Mouse (Mus musculus): ENCODE measurements around the gene Wfikkn2. TPM values are rescaled to one million over a fixed set of nuclear protein-coding genes. Genes with fewer than 3 reads are reported as not detected.

The Wfikkn2 gene
- polyA plus RNA-seq, 1 experiment, result not detected

GRCm38 (mm10) chr11:94212489-94212836 lies 33.3 kb downstream of the Wfikkn2 start:
- H3K4me1 ChIP-seq (ENCODE audit: control insufficient read depth, insufficient read depth, low read length), result peaks cover 15% of the 10 kb centered on the region
- H3K27ac ChIP-seq (ENCODE audit: insufficient read depth, low read depth, low read length), result peak overlapping the region; percentile 60
- TF ChIP-seq POLR2A (IDR thresholded peaks at IDR 0.05; ENCODE audit: borderline replicate concordance, low read depth, low read length), result no peak
- TF ChIP-seq CTCF (IDR thresholded peaks at IDR 0.05; ENCODE audit: low read depth, low read length), result no peak
- H3K4me3 ChIP-seq (ENCODE audit: insufficient read depth, low read length), result peak overlapping the region; percentile 87

GRCm38 (mm10) chr11:94211651-94212488 lies 33.9 kb downstream of the Wfikkn2 start:
- Histone ChIP-seq H3K4me3 (ENCODE audit: insufficient read depth, low read length) (peak overlapping the region; percentile 87), H3K4me1 (ENCODE audit: control insufficient read depth, insufficient read depth, low read length) (peaks cover 21% of the 10 kb centered on the region), H3K27ac (ENCODE audit: insufficient read depth, low read depth, low read length) (peak overlapping the region; percentile 60)
- TF ChIP-seq POLR2A (IDR thresholded peaks at IDR 0.05; ENCODE audit: borderline replicate concordance, low read depth, low read length) (no peak), CTCF (IDR thresholded peaks at IDR 0.05; ENCODE audit: low read depth, low read length) (no peak)

- Histone ChIP-seq H3K4me1 (ENCODE audit: control insufficient read depth, insufficient read depth, low read length) (peaks cover 28% of the 10 kb centered on the region), H3K27ac (ENCODE audit: insufficient read depth, low read depth, low read length) (peak within 1 kb of the TSS; percentile 98), H3K4me3 (ENCODE audit: insufficient read depth, low read length) (peak within 1 kb of the TSS; percentile 87)
- TF ChIP-seq CTCF (IDR thresholded peaks at IDR 0.05; ENCODE audit: low read depth, low read length), result no peak
- peak; percentile 98 for TF ChIP-seq POLR2A (IDR thresholded peaks at IDR 0.05; ENCODE audit: borderline replicate concordance, low read depth, low read length)
Observed at GRCm38 (mm10) chr11:94211124-94211603, 34.6 kb downstream of the Wfikkn2 start, which contains the start of gene Tob1. Tob1 (plus strand) TSS chr11:94211454.

GRCm38 (mm10) chr11:94210191-94211086 lies 35.4 kb downstream of the Wfikkn2 start:
- Histone ChIP-seq H3K27ac (ENCODE audit: insufficient read depth, low read depth, low read length) (peak overlapping the region; percentile 99), H3K4me3 (ENCODE audit: insufficient read depth, low read length) (peak overlapping the region; percentile 69), H3K4me1 (ENCODE audit: control insufficient read depth, insufficient read depth, low read length) (peaks cover 33% of the 10 kb centered on the region)
- TF ChIP-seq POLR2A (IDR thresholded peaks at IDR 0.05; ENCODE audit: borderline replicate concordance, low read depth, low read length) (peak; percentile 54; the same call in 1 of the 2 replicates), CTCF (IDR thresholded peaks at IDR 0.05; ENCODE audit: low read depth, low read length) (no peak)

- Histone ChIP-seq H3K4me1 (ENCODE audit: control insufficient read depth, insufficient read depth, low read length) (peaks cover 36% of the 10 kb centered on the region), H3K4me3 (ENCODE audit: insufficient read depth, low read length) (peak overlapping the region; percentile 63), H3K27ac (ENCODE audit: insufficient read depth, low read depth, low read length) (peak overlapping the region; percentile 99)
- no peak for TF ChIP-seq POLR2A (IDR thresholded peaks at IDR 0.05; ENCODE audit: borderline replicate concordance, low read depth, low read length)
- TF ChIP-seq CTCF (IDR thresholded peaks at IDR 0.05; ENCODE audit: low read depth, low read length), result no peak
Observed at GRCm38 (mm10) chr11:94209695-94210131, 36.1 kb downstream of the Wfikkn2 start.

- Histone ChIP-seq H3K4me1 (ENCODE audit: control insufficient read depth, insufficient read depth, low read length) (peaks cover 36% of the 10 kb centered on the region), H3K27ac (ENCODE audit: insufficient read depth, low read depth, low read length) (peak overlapping the region; percentile 99), H3K4me3 (ENCODE audit: insufficient read depth, low read length) (no peak overlapping the region)
- TF ChIP-seq POLR2A (IDR thresholded peaks at IDR 0.05; ENCODE audit: borderline replicate concordance, low read depth, low read length) (no peak), CTCF (IDR thresholded peaks at IDR 0.05; ENCODE audit: low read depth, low read length) (no peak)
Observed at GRCm38 (mm10) chr11:94208811-94209675, 36.8 kb downstream of the Wfikkn2 start.

GRCm38 (mm10) chr11:94206398-94207114 lies 39.2 kb downstream of the Wfikkn2 start:
- Histone ChIP-seq H3K27ac (ENCODE audit: insufficient read depth, low read depth, low read length) (no peak overlapping the region), H3K4me1 (ENCODE audit: control insufficient read depth, insufficient read depth, low read length) (peaks cover 37% of the 10 kb centered on the region), H3K4me3 (ENCODE audit: insufficient read depth, low read length) (no peak overlapping the region)
- TF ChIP-seq POLR2A (IDR thresholded peaks at IDR 0.05; ENCODE audit: borderline replicate concordance, low read depth, low read length) (no peak), CTCF (IDR thresholded peaks at IDR 0.05; ENCODE audit: low read depth, low read length) (no peak)

GRCm38 (mm10) chr11:94203066-94203465 lies 42.7 kb downstream of the Wfikkn2 start:
- no peak overlapping the region for H3K4me3 ChIP-seq (ENCODE audit: insufficient read depth, low read length)
- TF ChIP-seq CTCF (IDR thresholded peaks at IDR 0.05; ENCODE audit: low read depth, low read length) (no peak), POLR2A (IDR thresholded peaks at IDR 0.05; ENCODE audit: borderline replicate concordance, low read depth, low read length) (no peak)
- H3K4me1 ChIP-seq (ENCODE audit: control insufficient read depth, insufficient read depth, low read length), result peaks cover 36% of the 10 kb centered on the region
- H3K27ac ChIP-seq (ENCODE audit: insufficient read depth, low read depth, low read length), result no peak overlapping the region

Measured in bone marrow macrophage, adult 2 months (primary cell).